19 mouse cellular contexts compared by ENCODE assay signal in genomic region chr10:24384061-24384460, GRCm38 (mm10).
DNase-seq lines count a peak whose midpoint lies in the region; ATAC-seq and TF ChIP-seq lines count a peak whose summit lies in the region.
"Had no signal": no experiment of that assay in that cellular context is flagged by ENCODE, and none has a peak within 500 bp of the region (broad histone marks: within the 10 kb centered on the region; RNA-seq: fewer than 3 reads in every experiment).

No protein-coding gene starts in this region.

- H3K36me3 ChIP-seq in heart, embryonic 10.5 days, result no peaks in the 10 kb centered on the region
- H3K36me3 ChIP-seq in embryonic facial prominence, embryonic 14.5 days (ENCODE audit: control insufficient read depth, insufficient read depth, low read length), result no peaks in the 10 kb centered on the region
- H3K36me3 ChIP-seq in midbrain, postnatal 0 days (ENCODE audit: insufficient read depth, low read length), result no peaks in the 10 kb centered on the region
- H3K36me3 ChIP-seq: forebrain, embryonic 15.5 days; heart, embryonic 13.5 days; hindbrain, embryonic 15.5 days had no signal

- peak; percentile 10 for DNase-seq in embryo, embryonic 10 days (ENCODE audit: low spot score)
- no peak for DNase-seq in embryo, embryonic 10.5 days (ENCODE audit: low spot score)
- peak; percentile 83 for DNase-seq in heart, adult 11 months
- DNase-seq in heart, embryonic 10.5 days (ENCODE audit: low spot score), result no peak
- DNase-seq in embryonic facial prominence, embryonic 14.5 days (ENCODE audit: low spot score), result peak; percentile 51
- no peak for DNase-seq in midbrain, postnatal 0 days (ENCODE audit: low spot score)
- no peak for DNase-seq in left cerebral cortex, adult 18-20 months (ENCODE audit: low spot score in 2 of 2)
- DNase-seq: adrenal gland, adult 8-10 months; adrenal gland, postnatal 36 days; cerebellum, adult 2 months; cerebellum, postnatal 10 days; heart, postnatal 36 days; kidney, adult 8-10 months had no signal

- H3K4me3 ChIP-seq in heart, embryonic 10.5 days, result no peak overlapping the region
- H3K4me3 ChIP-seq in embryonic facial prominence, embryonic 14.5 days (ENCODE audit: low read depth, low read length), result no peak overlapping the region
- no peak overlapping the region for H3K4me3 ChIP-seq in midbrain, postnatal 0 days (ENCODE audit: low read depth, low read length)
- H3K4me3 ChIP-seq: forebrain, embryonic 15.5 days; heart, embryonic 13.5 days; hindbrain, embryonic 15.5 days had no signal

- ATAC-seq in embryonic facial prominence, embryonic 14.5 days (ENCODE audit: low read depth), result no peak; the same call in none of the 2 replicates
- ATAC-seq in midbrain, postnatal 0 days (ENCODE audit: low FRiP score), result no peak
- ATAC-seq in erythroid progenitor cell, adult 5-6 weeks (replicated peaks; ENCODE audit: low FRiP score, poor library complexity, severe bottlenecking), result no peak
- ATAC-seq: forebrain, embryonic 15.5 days; intestine, embryonic 16.5 days had no signal

- no peaks in the 10 kb centered on the region for H3K4me1 ChIP-seq in heart, embryonic 10.5 days
- H3K4me1 ChIP-seq in embryonic facial prominence, embryonic 14.5 days (ENCODE audit: control insufficient read depth, insufficient read depth, low read length), result peaks cover 9% of the 10 kb centered on the region
- H3K4me1 ChIP-seq in midbrain, postnatal 0 days (ENCODE audit: insufficient read depth, low read length), result no peaks in the 10 kb centered on the region
- H3K4me1 ChIP-seq: forebrain, embryonic 15.5 days; hindbrain, embryonic 15.5 days had no signal

- no peak overlapping the region for H3K9ac ChIP-seq in embryonic facial prominence, embryonic 14.5 days (ENCODE audit: low read depth, low read length)
- no peak overlapping the region for H3K9ac ChIP-seq in midbrain, postnatal 0 days (replicated peaks; ENCODE audit: low read length, poor library complexity, severe bottlenecking)
- H3K9ac ChIP-seq: forebrain, embryonic 15.5 days; heart, embryonic 13.5 days; hindbrain, embryonic 15.5 days had no signal

- H3K4me2 ChIP-seq in embryonic facial prominence, embryonic 14.5 days (ENCODE audit: low read depth, low read length), result no peak overlapping the region
- H3K4me2 ChIP-seq in midbrain, postnatal 0 days (ENCODE audit: low read depth, low read length, poor library complexity, severe bottlenecking), result no peak overlapping the region
- H3K4me2 ChIP-seq: forebrain, embryonic 15.5 days; heart, embryonic 13.5 days; hindbrain, embryonic 15.5 days had no signal

- TF ChIP-seq CTCF in midbrain, postnatal 0 days (IDR thresholded peaks at IDR 0.05), result no peak

- H3K27me3 ChIP-seq in heart, embryonic 10.5 days (ENCODE audit: insufficient read depth, poor library complexity, severe bottlenecking), result no peaks in the 10 kb centered on the region
- H3K27me3 ChIP-seq in embryonic facial prominence, embryonic 14.5 days (replicated peaks; ENCODE audit: control insufficient read depth, insufficient read depth, low read length), result no peaks in the 10 kb centered on the region
- H3K27me3 ChIP-seq in midbrain, postnatal 0 days (ENCODE audit: insufficient read depth, low read length), result no peaks in the 10 kb centered on the region
- H3K27me3 ChIP-seq: CH12.LX; forebrain, embryonic 15.5 days; heart, embryonic 13.5 days; hindbrain, embryonic 15.5 days had no signal

- WGBS in heart, embryonic 10.5 days, result 84% methylated on average over 2 of the region's 2 CpGs
- WGBS in embryonic facial prominence, embryonic 14.5 days, result 42% methylated on average over 2 of the region's 2 CpGs
- WGBS in midbrain, postnatal 0 days, result 90% methylated on average over 2 of the region's 2 CpGs

- no peaks in the 10 kb centered on the region for H3K9me3 ChIP-seq in heart, embryonic 10.5 days
- H3K9me3 ChIP-seq in embryonic facial prominence, embryonic 14.5 days (ENCODE audit: control insufficient read depth, low read length), result no peaks in the 10 kb centered on the region
- no peaks in the 10 kb centered on the region for H3K9me3 ChIP-seq in midbrain, postnatal 0 days (ENCODE audit: low read length)
- H3K9me3 ChIP-seq: forebrain, embryonic 15.5 days; heart, embryonic 13.5 days; hindbrain, embryonic 15.5 days had no signal

- no peak overlapping the region for H3K27ac ChIP-seq in heart, embryonic 10.5 days
- peak overlapping the region; percentile 78 for H3K27ac ChIP-seq in embryonic facial prominence, embryonic 14.5 days (replicated peaks; ENCODE audit: low read depth, low read length)
- H3K27ac ChIP-seq in midbrain, postnatal 0 days (ENCODE audit: low read depth, low read length), result no peak overlapping the region
- H3K27ac ChIP-seq: forebrain, embryonic 15.5 days; heart, embryonic 13.5 days; hindbrain, embryonic 15.5 days had no signal

Comparison
In these comparisons a context has a peak if more than half of its experiments do, and no peak if none do; other contexts are left out.
1. DNase-seq: peak in embryo, embryonic 10 days (single experiment), heart, adult 11 months (single experiment) and embryonic facial prominence, embryonic 14.5 days (single experiment); none in embryo, embryonic 10.5 days (single experiment), heart, embryonic 10.5 days (single experiment), midbrain, postnatal 0 days (single experiment) and left cerebral cortex, adult 18-20 months (0 of 2).